Mouse (Mus musculus) testis, adult 2 months (tissue): ENCODE measurements around the gene Aff3. TPM values are rescaled to one million over a fixed set of nuclear protein-coding genes. Genes with fewer than 3 reads are reported as not detected.

Source experiments
- H3K27ac ChIP-seq: fragments of 200-500 bp; 2 replicates; pipeline ENCODE4 v1.5.1; 2012; ENCODE audit warnings: low read depth, low read length; ENCODE audit not compliant: control insufficient read depth, insufficient read depth
- H3K27me3 ChIP-seq: fragments of 200-500 bp; 2 replicates; pipeline ENCODE4 v1.6.1; 2012; ENCODE audit warnings: mild to moderate bottlenecking, low read length, moderate library complexity; ENCODE audit not compliant: control insufficient read depth, insufficient read depth
- H3K36me3 ChIP-seq: fragments of 200-500 bp; 2 replicates; pipeline ENCODE4 v1.6.1; 2012; ENCODE audit warnings: mild to moderate bottlenecking, low read length; ENCODE audit not compliant: control insufficient read depth, insufficient read depth
- H3K4me1 ChIP-seq: fragments of 200-500 bp; 2 replicates; pipeline ENCODE4 v1.6.1; 2012; ENCODE audit warnings: low read length; ENCODE audit not compliant: control insufficient read depth, insufficient read depth
- H3K4me3 ChIP-seq: fragments of 200-500 bp; 2 replicates; pipeline ENCODE4 v1.5.1; 2012; ENCODE audit warnings: low read depth, mild to moderate bottlenecking, low read length, moderate library complexity, mixed read lengths; ENCODE audit not compliant: control insufficient read depth
- CTCF ChIP-seq: fragments of 200-500 bp; IDR thresholded peaks from 2 replicates; pipeline ENCODE4 v1.5.1; 2012; ENCODE audit warnings: low read depth, mild to moderate bottlenecking, inconsistent platforms, low read length, moderate library complexity; ENCODE audit not compliant: control insufficient read depth, insufficient read depth, insufficient replicate concordance
- POLR2A ChIP-seq: fragments of 200-500 bp; IDR thresholded peaks from 2 replicates; pipeline ENCODE4 v1.6.1; 2012; ENCODE audit warnings: low read depth, mild to moderate bottlenecking, inconsistent platforms, low read length, moderate library complexity; ENCODE audit not compliant: control insufficient read depth
- polyA plus RNA-seq: library from polyadenylated mRNA; depleted of rRNA; stranded (reverse); fragments of >200 nt; gene quantifications from 2 replicates; pipeline ENCODE4 v1.2.3, GENCODE M21; 2012

Gene Aff3
- polyA plus RNA-seq, 1 experiment, result 8.1 TPM

GRCm38 (mm10) chr1:38363856-38364255 lies 300.9 kb downstream of the Aff3 start:
- H3K27me3 ChIP-seq, result no peaks in the 10 kb centered on the region
- H3K27ac ChIP-seq, result no peak overlapping the region
- H3K4me1 ChIP-seq, result peaks cover 6% of the 10 kb centered on the region
- no peaks in the 10 kb centered on the region for H3K36me3 ChIP-seq
- no peak overlapping the region for H3K4me3 ChIP-seq
- TF ChIP-seq POLR2A, result no peak
- no peak for TF ChIP-seq CTCF

- Histone ChIP-seq H3K27me3 (no peaks in the 10 kb centered on the region), H3K36me3 (no peaks in the 10 kb centered on the region), H3K4me3 (no peak overlapping the region), H3K4me1 (peaks cover 9% of the 10 kb centered on the region), H3K27ac (no peak overlapping the region)
- TF ChIP-seq POLR2A (no peak), CTCF (no peak)
Measured at GRCm38 (mm10) chr1:38362275-38362674, 302.5 kb downstream of the Aff3 start.

GRCm38 (mm10) chr1:38358797-38359349 lies 305.9 kb downstream of the Aff3 start:
- no peak overlapping the region for H3K27ac ChIP-seq
- no peaks in the 10 kb centered on the region for H3K27me3 ChIP-seq
- H3K4me3 ChIP-seq, result peak overlapping the region; percentile 38
- H3K36me3 ChIP-seq, result no peaks in the 10 kb centered on the region
- H3K4me1 ChIP-seq, result peaks cover 9% of the 10 kb centered on the region
- TF ChIP-seq CTCF (no peak), POLR2A (no peak)

GRCm38 (mm10) chr1:38357933-38358796 lies 306.6 kb downstream of the Aff3 start:
- TF ChIP-seq CTCF (no peak), POLR2A (no peak)
- Histone ChIP-seq H3K27me3 (no peaks in the 10 kb centered on the region), H3K4me3 (no peak overlapping the region), H3K36me3 (no peaks in the 10 kb centered on the region), H3K4me1 (peaks cover 9% of the 10 kb centered on the region), H3K27ac (no peak overlapping the region)

- H3K4me1 ChIP-seq, result peaks cover 9% of the 10 kb centered on the region
- no peaks in the 10 kb centered on the region for H3K27me3 ChIP-seq
- no peak for TF ChIP-seq POLR2A
- TF ChIP-seq CTCF, result no peak
- no peak overlapping the region for H3K27ac ChIP-seq
- H3K36me3 ChIP-seq, result no peaks in the 10 kb centered on the region
- no peak overlapping the region for H3K4me3 ChIP-seq
Measured at GRCm38 (mm10) chr1:38354585-38354984, 310.2 kb downstream of the Aff3 start.

- TF ChIP-seq CTCF (no peak), POLR2A (no peak)
- Histone ChIP-seq H3K27me3 (no peaks in the 10 kb centered on the region), H3K36me3 (no peaks in the 10 kb centered on the region), H3K4me1 (no peaks in the 10 kb centered on the region), H3K27ac (no peak overlapping the region), H3K4me3 (no peak overlapping the region)
Measured at GRCm38 (mm10) chr1:38347346-38347745, 317.4 kb downstream of the Aff3 start.

- Histone ChIP-seq H3K4me3 (no peak overlapping the region), H3K27ac (no peak overlapping the region), H3K36me3 (no peaks in the 10 kb centered on the region), H3K27me3 (no peaks in the 10 kb centered on the region), H3K4me1 (no peaks in the 10 kb centered on the region)
- no peak for TF ChIP-seq CTCF
Measured at GRCm38 (mm10) chr1:38334206-38334605, 330.5 kb downstream of the Aff3 start.
